Mouse (Mus musculus): Measurements from ENCODE around the gene Ttc39b. TPM values are rescaled to one million over a fixed set of nuclear protein-coding genes. Genes with fewer than 3 reads are reported as not detected.

Ttc39b gene
- total RNA-seq, 1 experiment, result 65.6 TPM

DNA sequence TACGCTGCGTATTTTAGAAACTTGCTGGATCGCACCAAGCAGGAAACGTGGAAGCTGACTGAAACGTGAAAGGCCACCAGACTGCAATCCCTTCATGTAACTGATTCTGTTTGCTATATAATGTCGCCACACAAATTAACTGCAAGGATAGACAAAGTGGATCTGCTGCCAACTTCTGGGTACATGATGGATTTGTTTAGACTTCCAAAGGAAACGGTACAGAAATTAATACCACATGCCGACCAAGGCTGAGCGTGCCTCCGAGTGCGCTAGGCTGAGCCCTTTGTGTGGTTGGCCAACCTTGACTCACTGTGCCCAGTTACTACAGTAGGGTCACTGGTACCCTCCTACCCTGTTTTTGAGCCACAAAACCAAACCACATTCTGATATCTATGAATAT, 89.3 kb downstream of the Ttc39b start:
- Histone ChIP-seq H3K27ac (ENCODE audit: insufficient read depth, low read depth, low read length, poor library complexity, severe bottlenecking) (no peak overlapping the region), H3K4me3 (ENCODE audit: insufficient read depth in 1 of 2, low read depth in 1 of 2, low read length in 2 of 2, poor library complexity in 1 of 2, severe bottlenecking in 1 of 2) (no peak overlapping the region)

DNA sequence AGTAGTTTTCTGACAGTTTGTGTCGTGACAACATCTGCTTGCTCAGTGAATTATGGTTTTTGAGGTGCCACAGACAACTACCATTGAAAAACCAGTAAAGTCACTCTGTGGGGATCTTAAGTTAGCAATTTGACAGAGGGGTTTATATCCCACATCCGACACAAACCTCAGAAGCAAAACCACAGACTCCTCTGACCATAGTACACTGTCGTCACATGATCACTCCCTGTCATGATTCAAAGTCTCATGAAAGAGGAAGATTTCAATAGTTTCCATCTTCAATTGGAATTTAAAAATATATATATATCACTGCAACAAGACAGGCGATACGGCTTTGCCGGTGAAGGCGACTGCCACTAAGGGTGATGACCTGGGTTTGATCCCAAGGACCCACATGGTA, 89.9 kb downstream of the Ttc39b start:
- Histone ChIP-seq H3K4me3 (ENCODE audit: insufficient read depth in 1 of 2, low read depth in 1 of 2, low read length in 2 of 2, poor library complexity in 1 of 2, severe bottlenecking in 1 of 2) (no peak overlapping the region), H3K36me3 (ENCODE audit: control insufficient read depth, insufficient read depth, low read length, poor library complexity, severe bottlenecking) (peaks cover 44% of the 10 kb centered on the region), H3K4me1 (ENCODE audit: control insufficient read depth in 2 of 2, insufficient read depth in 2 of 2, low read length in 2 of 2, poor library complexity in 1 of 2) (peaks cover 0 to 3% of the 10 kb centered on the region in 2 experiments; a peak in 1 of 4 replicates), H3K9ac (ENCODE audit: insufficient read depth, low read depth, low read length, poor library complexity, severe bottlenecking) (no peak overlapping the region), H3K27ac (ENCODE audit: insufficient read depth, low read depth, low read length, poor library complexity, severe bottlenecking) (no peak overlapping the region), H3K9me3 (ENCODE audit: control insufficient read depth, insufficient read depth, low read depth, low read length) (no peaks in the 10 kb centered on the region)
- no peak for TF ChIP-seq MAFK (IDR thresholded peaks at IDR 0.05; ENCODE audit: insufficient read depth, low read depth, low read length)
- TF ChIP-seq ZC3H11A (IDR thresholded peaks at IDR 0.05; ENCODE audit: borderline replicate concordance, low read depth, low read length), result no peak
- TF ChIP-seq HCFC1 (IDR thresholded peaks at IDR 0.05; ENCODE audit: borderline replicate concordance, insufficient read depth, low read length), result no peak
- no peak for TF ChIP-seq CHD2 (IDR thresholded peaks at IDR 0.05; ENCODE audit: low read depth, low read length)
- no peak for TF ChIP-seq ZNF384 (IDR thresholded peaks at IDR 0.05; ENCODE audit: low read depth, low read length)
- DNase-seq (ENCODE audit: low read depth, low spot score), result no peak
- in situ Hi-C loops (cut with MboI; ENCODE audit: low sequenced_read_pairs in 2 of 2, unreplicated experiment in 2 of 2), result no loop called here

More for the DNA sequence above, 89.3 kb downstream of the Ttc39b start:
- H3K9me3 ChIP-seq (ENCODE audit: control insufficient read depth, insufficient read depth, low read depth, low read length), result no peaks in the 10 kb centered on the region
- H3K36me3 ChIP-seq (ENCODE audit: control insufficient read depth, insufficient read depth, low read length, poor library complexity, severe bottlenecking), result peaks cover 44% of the 10 kb centered on the region
- no peak for DNase-seq (ENCODE audit: low read depth, low spot score)
- in situ Hi-C loops (cut with MboI; ENCODE audit: low sequenced_read_pairs in 2 of 2, unreplicated experiment in 2 of 2), result no loop called here
- no peak overlapping the region for H3K9ac ChIP-seq (ENCODE audit: insufficient read depth, low read depth, low read length, poor library complexity, severe bottlenecking)
- H3K4me1 ChIP-seq (ENCODE audit: control insufficient read depth in 2 of 2, insufficient read depth in 2 of 2, low read length in 2 of 2, poor library complexity in 1 of 2), result peaks cover 0 to 3% of the 10 kb centered on the region in 2 experiments; a peak in 1 of 4 replicates
- TF ChIP-seq ZC3H11A (IDR thresholded peaks at IDR 0.05; ENCODE audit: borderline replicate concordance, low read depth, low read length) (no peak), CHD2 (IDR thresholded peaks at IDR 0.05; ENCODE audit: low read depth, low read length) (no peak), ZNF384 (IDR thresholded peaks at IDR 0.05; ENCODE audit: low read depth, low read length) (no peak), HCFC1 (IDR thresholded peaks at IDR 0.05; ENCODE audit: borderline replicate concordance, insufficient read depth, low read length) (no peak), MAFK (IDR thresholded peaks at IDR 0.05; ENCODE audit: insufficient read depth, low read depth, low read length) (no peak)

DNA sequence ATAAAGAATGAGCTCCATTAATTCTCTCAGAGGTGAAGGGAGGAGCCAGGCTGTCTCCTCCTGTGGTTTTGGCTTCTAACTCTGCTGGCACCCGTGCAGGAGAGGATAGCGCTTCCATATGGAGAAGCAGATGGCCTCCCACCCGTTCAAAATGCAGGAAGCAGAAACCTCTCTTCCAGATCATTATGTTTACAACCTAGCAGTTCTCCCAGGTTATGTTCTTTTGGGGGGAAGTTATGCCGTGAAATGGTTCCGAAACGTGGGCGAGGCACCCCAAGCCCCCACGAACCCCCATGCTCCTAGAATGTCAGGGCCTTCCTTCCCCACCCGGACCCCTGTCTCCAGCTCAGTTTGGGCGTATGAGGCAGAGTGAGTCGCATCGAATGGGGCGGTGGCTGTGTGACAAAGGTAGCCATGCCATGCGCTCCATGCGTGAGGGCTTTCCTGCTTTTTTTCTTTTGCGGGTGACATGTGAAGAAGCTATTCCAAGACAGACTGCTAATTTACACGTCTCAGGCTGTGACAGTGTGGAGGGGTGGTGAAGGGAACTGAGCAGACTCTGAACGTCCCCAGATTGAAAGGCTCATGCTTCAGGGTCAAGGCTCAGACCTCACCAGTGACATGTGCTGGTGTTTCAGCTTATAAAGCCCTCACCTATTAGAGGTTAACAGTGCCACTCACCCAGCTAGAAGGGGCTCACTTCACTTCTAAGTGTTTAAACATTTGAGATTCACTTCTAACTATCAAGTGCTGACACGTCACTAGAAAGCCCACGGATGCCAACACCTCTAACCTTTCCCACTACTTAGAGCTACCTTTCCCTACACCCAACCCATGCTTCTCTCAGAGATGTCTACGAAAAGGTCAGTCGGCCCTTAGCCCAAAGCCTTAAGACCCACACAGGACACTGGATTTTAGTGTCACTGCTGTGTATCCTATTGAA, 90.6 kb downstream of the Ttc39b start:
- in situ Hi-C loops (cut with MboI; ENCODE audit: low sequenced_read_pairs in 2 of 2, unreplicated experiment in 2 of 2), result no loop called here
- TF ChIP-seq CHD2 (IDR thresholded peaks at IDR 0.05; ENCODE audit: low read depth, low read length) (no peak), MAFK (IDR thresholded peaks at IDR 0.05; ENCODE audit: insufficient read depth, low read depth, low read length) (no peak)
- no peak overlapping the region for H3K4me3 ChIP-seq (ENCODE audit: insufficient read depth in 1 of 2, low read depth in 1 of 2, low read length in 2 of 2, poor library complexity in 1 of 2, severe bottlenecking in 1 of 2)
- H3K27ac ChIP-seq (ENCODE audit: insufficient read depth, low read depth, low read length, poor library complexity, severe bottlenecking), result no peak overlapping the region
- H3K4me1 ChIP-seq (ENCODE audit: control insufficient read depth in 2 of 2, insufficient read depth in 2 of 2, low read length in 2 of 2, poor library complexity in 1 of 2), result peaks cover 0 to 3% of the 10 kb centered on the region in 2 experiments; a peak in 1 of 4 replicates
- no peak overlapping the region for H3K9ac ChIP-seq (ENCODE audit: insufficient read depth, low read depth, low read length, poor library complexity, severe bottlenecking)
- peaks cover 47% of the 10 kb centered on the region for H3K36me3 ChIP-seq (ENCODE audit: control insufficient read depth, insufficient read depth, low read length, poor library complexity, severe bottlenecking)
- H3K9me3 ChIP-seq (ENCODE audit: control insufficient read depth, insufficient read depth, low read depth, low read length), result no peaks in the 10 kb centered on the region
- DNase-seq (ENCODE audit: low read depth, low spot score), result no peak

DNA sequence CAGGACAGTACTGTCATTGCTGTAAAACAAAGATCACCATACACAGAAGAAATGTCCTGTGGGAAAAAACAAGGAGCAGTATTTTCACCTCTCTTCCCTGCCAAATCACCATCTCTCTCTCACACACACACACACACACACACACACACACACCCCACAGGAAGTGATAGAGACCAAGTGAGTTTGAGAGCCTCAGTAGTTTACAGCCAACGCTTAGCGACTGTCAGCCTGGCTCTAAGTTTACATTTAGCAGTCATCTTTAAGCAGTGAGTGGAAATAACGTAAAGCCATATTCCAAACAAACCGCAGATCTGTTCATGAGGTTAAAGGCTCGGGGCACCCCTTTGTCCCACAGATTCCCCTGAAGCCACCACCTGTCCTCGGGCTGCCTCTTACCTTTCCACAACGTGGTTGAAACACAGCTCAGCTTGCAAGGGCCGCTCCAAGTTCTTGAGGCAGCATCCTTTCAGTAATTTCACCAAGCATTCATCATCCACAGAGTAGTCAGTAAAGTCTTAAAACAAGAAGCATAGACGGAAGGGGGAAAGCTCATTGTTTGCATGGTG, 91.7 kb downstream of the Ttc39b start:
- no peak overlapping the region for H3K9ac ChIP-seq (ENCODE audit: insufficient read depth, low read depth, low read length, poor library complexity, severe bottlenecking)
- no peak overlapping the region for H3K4me3 ChIP-seq (ENCODE audit: insufficient read depth in 1 of 2, low read depth in 1 of 2, low read length in 2 of 2, poor library complexity in 1 of 2, severe bottlenecking in 1 of 2)
- peaks cover 51% of the 10 kb centered on the region for H3K36me3 ChIP-seq (ENCODE audit: control insufficient read depth, insufficient read depth, low read length, poor library complexity, severe bottlenecking)
- peaks cover 0 to 3% of the 10 kb centered on the region in 2 experiments; a peak in 1 of 4 replicates for H3K4me1 ChIP-seq (ENCODE audit: control insufficient read depth in 2 of 2, insufficient read depth in 2 of 2, low read length in 2 of 2, poor library complexity in 1 of 2)
- no peak for TF ChIP-seq HCFC1 (IDR thresholded peaks at IDR 0.05; ENCODE audit: borderline replicate concordance, insufficient read depth, low read length)
- no peak for TF ChIP-seq CHD2 (IDR thresholded peaks at IDR 0.05; ENCODE audit: low read depth, low read length)
- TF ChIP-seq MAFK (IDR thresholded peaks at IDR 0.05; ENCODE audit: insufficient read depth, low read depth, low read length), result no peak
- no peak for TF ChIP-seq ZC3H11A (IDR thresholded peaks at IDR 0.05; ENCODE audit: borderline replicate concordance, low read depth, low read length)
- no peak for TF ChIP-seq ZNF384 (IDR thresholded peaks at IDR 0.05; ENCODE audit: low read depth, low read length)
- in situ Hi-C loops (cut with MboI; ENCODE audit: low sequenced_read_pairs in 2 of 2, unreplicated experiment in 2 of 2), result no loop called here
- H3K9me3 ChIP-seq (ENCODE audit: control insufficient read depth, insufficient read depth, low read depth, low read length), result no peaks in the 10 kb centered on the region
- no peak for DNase-seq (ENCODE audit: low read depth, low spot score)
- H3K27ac ChIP-seq (ENCODE audit: insufficient read depth, low read depth, low read length, poor library complexity, severe bottlenecking), result no peak overlapping the region
